Mouse (Mus musculus) forebrain, embryonic 14.5 days (tissue): ENCODE measurements at regions not wholly inside any gene's neighbourhood (a gene's known extent, or its start where the extent isn't known, plus 50 kb on each side); places are given as distances from the start of the nearest gene placed in this dataset.

Source experiments
- ATAC-seq: fragments of 200-750 bp; cut with Nextera tagmentation; 2 replicates; pipeline ENCODE4 v1.8.0; 2017; ENCODE audit warnings: mild to moderate bottlenecking, moderate library complexity
- DNase-seq: peaks from one replicate; pipeline ENCODE4 v3.0.0-alpha.2; 2015; ENCODE audit warnings: low spot score
- H3K27ac ChIP-seq: fragments of 300-500 bp; sonication (generic); 2 replicates; pipeline ENCODE4 v1.5.1; 2014; ENCODE audit warnings: low read depth, mild to moderate bottlenecking, control low read depth, low read length, moderate library complexity
- H3K27me3 ChIP-seq: fragments of 300-500 bp; sonication (generic); replicated peaks from 2 replicates; pipeline ENCODE4 v1.6.1; 2014; ENCODE audit warnings: low read length, control low read depth, mixed read lengths; ENCODE audit not compliant: control insufficient read depth, insufficient read depth
- H3K36me3 ChIP-seq: fragments of 300-500 bp; sonication (generic); 2 replicates; pipeline ENCODE4 v1.6.1; 2014; ENCODE audit warnings: low read length, control low read depth; ENCODE audit not compliant: control insufficient read depth, insufficient read depth
- H3K4me1 ChIP-seq: fragments of 300-500 bp; sonication (generic); 2 replicates; pipeline ENCODE4 v1.6.1; 2014; ENCODE audit warnings: antibody characterized with exemption, low read length, control low read depth; ENCODE audit not compliant: control insufficient read depth, insufficient read depth
- H3K4me2 ChIP-seq: fragments of 300-500 bp; sonication (generic); 2 replicates; pipeline ENCODE4 v1.6.1; 2014; ENCODE audit warnings: mild to moderate bottlenecking, control low read depth, low read length
- H3K4me3 ChIP-seq: fragments of 300-500 bp; sonication (generic); 2 replicates; pipeline ENCODE4 v1.5.1; 2014; ENCODE audit warnings: low read depth, low read length, control low read depth
- H3K9ac ChIP-seq: fragments of 300-500 bp; sonication (generic); 2 replicates; pipeline ENCODE4 v1.6.1; 2014; ENCODE audit warnings: mild to moderate bottlenecking, low read length, control low read depth, moderate library complexity
- H3K9me3 ChIP-seq: fragments of 300-500 bp; sonication (generic); replicated peaks from 2 replicates; pipeline ENCODE4 v1.6.1; 2016; ENCODE audit warnings: low read length, control low read depth, mixed read lengths; ENCODE audit not compliant: control insufficient read depth
- WGBS: fragments of 180-500 bp; shearing (Covaris S2); extraction: QIAGEN DNeasy Blood & Tissue Kit; methylation state at CpG from one replicate; pipeline ENCODE4 v1.1.7; 2014; 5-methylcytosine and 5-hydroxymethylcytosine counted together

DNA sequence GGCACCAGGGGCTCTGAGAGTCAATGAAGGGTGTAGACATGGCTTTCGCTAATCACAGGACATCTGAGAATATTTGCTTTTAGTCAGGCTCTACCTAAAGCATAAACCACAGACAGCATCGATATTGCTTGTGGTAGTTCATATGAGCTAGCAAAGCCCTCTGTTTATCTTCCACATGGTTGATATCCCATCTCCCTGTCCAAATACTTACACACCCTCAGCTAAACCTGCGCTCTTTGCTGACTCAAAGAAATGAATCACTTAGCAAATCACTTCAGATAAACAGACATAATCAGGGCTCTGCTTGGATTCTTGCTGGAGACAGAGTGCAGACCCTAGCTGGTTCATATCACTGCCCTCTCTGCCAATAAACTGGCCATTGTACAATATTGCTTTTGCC lies 298.8 kb downstream of the Rnd3 start:
- H3K4me1 ChIP-seq: no peaks in the 10 kb centered on the region
- H3K27ac ChIP-seq: no peak overlapping the region
- H3K27me3 ChIP-seq: no peaks in the 10 kb centered on the region
- no peaks in the 10 kb centered on the region for H3K9me3 ChIP-seq
- ATAC-seq (no peak), DNase-seq (no peak)
- no peak overlapping the region for H3K4me2 ChIP-seq
- no peak overlapping the region for H3K9ac ChIP-seq
- WGBS: 95% methylated on average over 3 of the region's 3 CpGs
- H3K4me3 ChIP-seq: no peak overlapping the region
- H3K36me3 ChIP-seq: no peaks in the 10 kb centered on the region

DNA sequence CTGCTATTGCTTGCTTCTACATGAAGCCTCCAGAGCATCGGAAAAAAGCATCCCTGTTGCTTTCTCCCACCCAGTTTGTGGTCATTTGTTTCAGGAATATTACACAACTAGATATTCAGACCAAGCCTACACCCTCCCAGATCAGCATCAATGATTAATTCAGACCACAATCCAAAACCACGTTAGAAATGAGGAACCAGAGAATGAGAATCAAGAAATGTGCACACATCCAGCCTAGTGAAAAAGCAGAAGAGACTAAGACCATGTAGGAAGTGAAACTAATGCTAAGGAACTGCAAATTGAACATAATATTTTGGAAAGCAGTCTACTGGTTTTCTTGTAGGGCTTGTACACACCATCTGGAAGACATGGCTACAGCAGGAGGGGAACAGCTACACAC lies 307.0 kb downstream of the Rnd3 start:
- no peak for DNase-seq
- no peak overlapping the region for H3K4me2 ChIP-seq
- no peak for ATAC-seq
- H3K9me3 ChIP-seq: no peaks in the 10 kb centered on the region
- H3K27ac ChIP-seq: no peak overlapping the region
- H3K36me3 ChIP-seq: no peaks in the 10 kb centered on the region
- H3K4me3 ChIP-seq: no peak overlapping the region
- no peaks in the 10 kb centered on the region for H3K27me3 ChIP-seq
- 88% methylated on average over 2 of the region's 2 CpGs for WGBS
- no peak overlapping the region for H3K9ac ChIP-seq
- no peaks in the 10 kb centered on the region for H3K4me1 ChIP-seq

DNA sequence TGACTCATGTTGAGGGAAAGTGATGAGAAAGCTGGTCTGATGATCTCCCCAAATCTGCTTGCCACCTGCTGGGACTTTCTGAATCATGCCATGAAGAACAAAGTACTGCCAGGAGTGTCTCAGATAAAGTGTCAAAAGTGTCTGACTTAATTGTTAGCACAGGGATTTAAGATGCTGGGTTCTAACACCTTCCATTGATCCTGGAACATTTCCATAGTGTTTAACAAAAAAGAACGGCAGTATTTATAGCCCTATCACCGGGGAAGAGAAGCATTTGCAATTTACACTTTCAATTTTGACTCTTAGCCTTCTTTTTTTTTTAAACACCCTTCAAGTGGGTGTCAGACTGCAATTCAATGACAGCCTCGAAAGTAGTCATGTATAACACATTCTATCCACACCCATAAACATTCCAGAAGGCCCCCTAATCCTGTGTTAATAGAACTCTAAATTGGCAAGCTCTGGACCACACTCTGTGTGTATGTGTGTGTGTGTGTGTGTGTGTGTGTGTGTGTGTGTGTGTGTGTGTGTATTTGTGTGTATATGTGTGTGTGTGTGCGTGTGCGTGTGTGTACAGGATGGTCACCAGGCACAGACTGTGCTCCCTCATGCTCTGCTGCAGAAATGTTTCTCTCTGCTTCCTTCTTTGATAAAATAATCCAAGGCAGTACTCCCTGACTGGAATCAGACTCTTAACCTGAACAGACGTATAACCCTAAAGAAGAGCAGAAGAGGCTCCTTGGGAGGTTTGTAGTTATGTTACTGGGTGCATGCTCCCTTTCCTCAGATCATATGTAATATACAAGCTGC lies 313.2 kb downstream of the Rnd3 start:
- H3K4me2 ChIP-seq: no peak overlapping the region
- H3K36me3 ChIP-seq: no peaks in the 10 kb centered on the region
- H3K9me3 ChIP-seq: no peaks in the 10 kb centered on the region
- H3K4me1 ChIP-seq: peaks cover 7% of the 10 kb centered on the region; the same call in 1 of the 2 replicates
- H3K4me3 ChIP-seq: no peak overlapping the region
- WGBS: 45% methylated on average over 6 of the region's 6 CpGs
- H3K27me3 ChIP-seq: no peaks in the 10 kb centered on the region
- ATAC-seq (peak; percentile 85), DNase-seq (peak; percentile 76)
- H3K27ac ChIP-seq: no peak overlapping the region
- no peak overlapping the region for H3K9ac ChIP-seq

DNA sequence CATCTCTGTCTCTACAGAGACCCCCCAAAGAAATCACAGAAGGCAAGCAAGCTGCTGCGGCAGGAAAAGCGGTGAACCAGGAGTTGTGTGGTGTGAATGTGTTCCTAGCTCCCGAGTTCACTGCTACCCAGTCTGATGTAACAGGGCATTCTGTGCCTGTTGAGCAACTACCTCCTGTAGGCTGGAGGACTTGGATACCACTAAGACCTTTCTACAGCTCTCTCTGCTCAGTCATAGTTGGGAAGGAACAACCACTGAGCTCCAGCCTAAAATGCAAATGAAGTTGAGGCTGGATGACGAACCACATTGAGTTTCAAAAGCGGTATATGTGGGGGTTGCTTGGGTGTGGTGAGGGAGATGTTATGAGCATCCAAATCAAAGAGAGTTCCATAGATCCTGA lies 315.1 kb downstream of the Rnd3 start:
- Histone ChIP-seq H3K4me2 (no peak overlapping the region), H3K9ac (no peak overlapping the region), H3K27ac (no peak overlapping the region), H3K27me3 (no peaks in the 10 kb centered on the region), H3K4me1 (peaks cover 7% of the 10 kb centered on the region; the same call in 1 of the 2 replicates), H3K9me3 (no peaks in the 10 kb centered on the region), H3K4me3 (no peak overlapping the region), H3K36me3 (no peaks in the 10 kb centered on the region)
- 95% methylated on average over 5 of the region's 5 CpGs for WGBS
- ATAC-seq (no peak), DNase-seq (no peak)

DNA sequence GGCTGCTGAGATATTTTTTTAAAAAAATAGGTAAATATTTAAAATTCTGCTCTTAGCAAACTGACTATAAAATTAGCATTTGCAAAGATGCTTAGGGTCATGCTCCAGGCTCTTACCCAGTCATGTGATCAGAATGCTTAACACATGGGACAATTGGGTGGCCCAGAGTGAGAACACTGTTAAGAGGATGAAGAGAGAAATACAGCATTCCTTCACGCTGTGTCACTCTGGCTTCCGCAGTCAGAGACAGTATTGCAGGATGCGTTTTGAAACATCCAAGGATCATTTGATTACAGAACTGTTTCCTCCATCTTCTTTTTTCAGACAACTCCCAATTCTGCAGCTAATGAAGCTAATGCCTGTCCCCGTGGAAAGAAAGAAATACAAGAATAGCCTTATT lies 316.4 kb downstream of the Rnd3 start:
- Histone ChIP-seq H3K4me3 (no peak overlapping the region), H3K9me3 (no peaks in the 10 kb centered on the region), H3K27me3 (no peaks in the 10 kb centered on the region), H3K4me2 (no peak overlapping the region), H3K4me1 (peaks cover 7% of the 10 kb centered on the region; the same call in 1 of the 2 replicates), H3K36me3 (no peaks in the 10 kb centered on the region), H3K9ac (no peak overlapping the region), H3K27ac (no peak overlapping the region)
- DNase-seq (no peak), ATAC-seq (no peak)
- WGBS: 42% methylated on average over 4 of the region's 4 CpGs

DNA sequence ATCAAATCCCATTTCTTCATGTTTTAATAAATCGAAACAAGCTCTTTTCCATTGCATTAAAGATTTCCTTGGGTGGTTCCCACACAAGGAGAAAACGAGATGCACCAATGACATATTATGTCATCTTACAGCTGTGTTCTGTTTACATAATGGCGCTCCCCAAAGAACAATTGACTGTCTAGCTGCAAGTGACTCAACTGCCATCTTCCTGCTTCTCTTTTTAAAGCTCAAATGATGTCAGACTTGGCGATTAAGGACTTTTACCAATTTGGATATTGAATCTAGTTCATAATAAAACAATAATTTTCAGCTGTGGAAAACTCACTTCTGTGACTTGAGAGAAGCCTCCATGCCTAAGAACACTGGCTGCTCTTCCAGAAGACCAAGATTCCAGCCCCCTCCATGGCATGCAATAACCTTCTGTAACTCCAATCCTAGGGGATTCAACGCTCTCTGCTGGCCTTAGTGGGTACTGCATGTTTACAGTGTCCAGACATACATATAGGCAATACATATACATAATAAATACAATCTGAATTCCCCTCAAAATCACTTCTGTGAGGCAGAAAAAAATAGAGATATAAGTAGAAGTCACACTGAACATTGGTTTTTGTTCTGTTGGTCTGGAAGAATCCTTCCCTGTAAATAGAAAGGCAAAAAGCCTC lies 318.7 kb downstream of the Rnd3 start:
- 76% methylated on average over 5 of the region's 5 CpGs for whole genome bisulfite sequencing
- Histone ChIP-seq H3K4me1 (peaks cover 7% of the 10 kb centered on the region; the same call in 1 of the 2 replicates), H3K9ac (no peak overlapping the region), H3K4me3 (no peak overlapping the region), H3K27me3 (no peaks in the 10 kb centered on the region), H3K9me3 (no peaks in the 10 kb centered on the region), H3K27ac (no peak overlapping the region), H3K4me2 (no peak overlapping the region), H3K36me3 (no peaks in the 10 kb centered on the region)
- DNase-seq (no peak), ATAC-seq (no peak)

DNA sequence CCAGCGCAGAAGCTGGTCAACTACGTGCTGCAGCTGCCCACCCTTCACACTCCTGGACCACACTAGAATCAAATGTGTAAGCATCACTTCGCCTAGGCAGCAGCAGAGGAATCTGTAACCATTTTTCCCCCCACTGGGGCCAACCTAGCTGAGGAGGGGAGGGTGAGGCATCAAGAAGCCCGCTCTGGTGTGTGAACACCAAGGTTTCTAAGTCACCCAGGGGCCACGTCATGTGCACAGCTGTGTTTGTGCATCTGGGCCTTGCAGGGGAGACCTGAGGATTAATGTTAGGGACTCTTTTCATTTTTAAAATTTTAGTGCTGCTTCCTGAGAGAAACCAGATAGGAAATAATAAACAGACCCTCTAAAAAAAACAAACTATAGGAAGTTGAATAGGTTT lies 321.8 kb downstream of the Rnd3 start:
- Histone ChIP-seq H3K27me3 (no peaks in the 10 kb centered on the region), H3K36me3 (no peaks in the 10 kb centered on the region), H3K4me1 (no peaks in the 10 kb centered on the region), H3K27ac (no peak overlapping the region), H3K9me3 (no peaks in the 10 kb centered on the region), H3K4me3 (no peak overlapping the region), H3K4me2 (no peak overlapping the region), H3K9ac (no peak overlapping the region)
- 89% methylated on average over 5 of the region's 5 CpGs for WGBS
- ATAC-seq: no peak
- no peak for DNase-seq

DNA sequence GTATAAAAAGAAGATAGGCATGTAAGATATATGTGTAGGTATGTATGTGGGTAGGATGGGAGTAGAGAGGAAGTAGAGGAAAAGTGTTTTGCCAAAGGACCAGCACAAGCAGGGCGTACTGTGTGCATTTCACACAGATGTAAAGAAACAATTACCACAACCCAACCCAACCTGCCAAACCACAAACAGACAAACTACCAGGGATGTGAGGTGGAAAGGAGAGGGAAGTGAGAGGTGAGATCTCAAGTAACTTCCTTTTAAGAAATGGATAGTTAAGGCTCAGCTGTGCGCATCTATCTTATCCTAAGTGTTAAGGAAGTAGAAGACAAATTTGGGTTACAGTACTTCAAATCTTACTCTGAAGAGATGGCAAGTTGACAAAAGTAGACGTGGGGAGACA lies 322.4 kb downstream of the Rnd3 start:
- H3K27ac ChIP-seq: no peak overlapping the region
- no peak overlapping the region for H3K9ac ChIP-seq
- H3K27me3 ChIP-seq: no peaks in the 10 kb centered on the region
- no peak overlapping the region for H3K4me2 ChIP-seq
- H3K36me3 ChIP-seq: no peaks in the 10 kb centered on the region
- H3K4me1 ChIP-seq: no peaks in the 10 kb centered on the region
- H3K9me3 ChIP-seq: no peaks in the 10 kb centered on the region
- 94% methylated on average over 3 of the region's 3 CpGs for WGBS
- DNase-seq (no peak), ATAC-seq (no peak)
- no peak overlapping the region for H3K4me3 ChIP-seq

DNA sequence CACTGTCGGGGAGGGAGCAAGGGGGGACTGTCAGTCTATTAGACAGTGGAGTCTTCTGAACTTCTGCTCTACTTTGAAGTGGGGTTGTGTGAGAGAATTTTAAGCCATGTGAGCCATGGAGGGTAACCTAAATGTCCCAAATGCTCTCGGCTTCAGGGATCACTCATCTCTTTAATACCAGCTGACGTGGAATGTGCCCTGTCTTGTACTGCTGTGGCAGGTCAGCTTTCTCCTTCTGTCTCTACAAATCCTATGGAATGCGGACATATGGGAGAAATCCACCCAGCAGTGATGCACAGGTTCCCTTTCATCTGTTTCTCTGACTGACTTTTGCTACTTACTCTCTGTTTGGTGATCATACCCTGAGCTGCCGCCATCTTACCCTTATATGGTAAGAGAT lies 323.3 kb downstream of the Rnd3 start:
- ATAC-seq (no peak), DNase-seq (no peak)
- H3K4me2 ChIP-seq: no peak overlapping the region
- H3K27me3 ChIP-seq: no peaks in the 10 kb centered on the region
- no peaks in the 10 kb centered on the region for H3K9me3 ChIP-seq
- H3K4me3 ChIP-seq: no peak overlapping the region
- 94% methylated on average over 5 of the region's 5 CpGs for WGBS
- no peaks in the 10 kb centered on the region for H3K4me1 ChIP-seq
- no peak overlapping the region for H3K9ac ChIP-seq
- H3K36me3 ChIP-seq: no peaks in the 10 kb centered on the region
- H3K27ac ChIP-seq: no peak overlapping the region
